Mouse (Mus musculus) heart, embryonic 12.5 days (tissue): ENCODE data around the gene Pcid2. TPM values are rescaled to one million over a fixed set of nuclear protein-coding genes. Genes with fewer than 3 reads are reported as not detected.

ENCODE experiments used
- ATAC-seq: fragments of 200-750 bp; cut with Nextera tagmentation; 2 replicates; pipeline ENCODE4 v1.8.0; 2017; ENCODE audit warnings: moderate TSS enrichment, moderate library complexity; ENCODE audit not compliant: insufficient number of reproducible peaks, low FRiP score
- H3K27ac ChIP-seq: fragments of 300-500 bp; sonication (generic); 2 replicates; pipeline ENCODE4 v1.5.1; 2016; ENCODE audit warnings: mild to moderate bottlenecking, moderate library complexity; ENCODE audit not compliant: poor library complexity, severe bottlenecking
- H3K27me3 ChIP-seq: fragments of 300-500 bp; sonication (generic); replicated peaks from 2 replicates; pipeline ENCODE4 v1.6.1; 2016; ENCODE audit warnings: mild to moderate bottlenecking, moderate library complexity
- H3K36me3 ChIP-seq: fragments of 300-500 bp; sonication (generic); 2 replicates; pipeline ENCODE4 v1.6.1; 2016; ENCODE audit warnings: mild to moderate bottlenecking, moderate library complexity
- H3K4me1 ChIP-seq: fragments of 300-500 bp; sonication (generic); replicated peaks from 2 replicates; pipeline ENCODE4 v1.6.1; 2016; ENCODE audit warnings: mild to moderate bottlenecking
- H3K4me2 ChIP-seq: fragments of 300-500 bp; sonication (generic); 2 replicates; pipeline ENCODE4 v1.6.1; 2016; ENCODE audit warnings: mild to moderate bottlenecking, moderate library complexity
- H3K4me3 ChIP-seq: fragments of 300-500 bp; sonication (generic); 2 replicates; pipeline ENCODE4 v1.5.1; 2016; ENCODE audit warnings: mild to moderate bottlenecking
- H3K9ac ChIP-seq: fragments of 300-500 bp; sonication (generic); 2 replicates; pipeline ENCODE4 v1.6.1; 2016; ENCODE audit warnings: mild to moderate bottlenecking, moderate library complexity
- H3K9me3 ChIP-seq: fragments of 300-500 bp; sonication (generic); replicated peaks from 2 replicates; pipeline ENCODE4 v1.6.1; 2016; ENCODE audit warnings: mild to moderate bottlenecking, moderate library complexity
- WGBS: fragments of 180-500 bp; shearing (Covaris S2); methylation state at CpG from one replicate; pipeline ENCODE4 v1.1.7; 2016; 5-methylcytosine and 5-hydroxymethylcytosine counted together
- polyA plus RNA-seq: library from polyadenylated mRNA; unstranded; fragments of >200 nt; fragmentation: Nextera tagmentation; extraction: Ambion mirVana; gene quantifications from 2 replicates; pipeline ENCODE4 v1.2.1, GENCODE M21; 2016

Gene Pcid2
- polyA plus RNA-seq, 1 experiment from 2014 or later: 29.5 TPM

DNA sequence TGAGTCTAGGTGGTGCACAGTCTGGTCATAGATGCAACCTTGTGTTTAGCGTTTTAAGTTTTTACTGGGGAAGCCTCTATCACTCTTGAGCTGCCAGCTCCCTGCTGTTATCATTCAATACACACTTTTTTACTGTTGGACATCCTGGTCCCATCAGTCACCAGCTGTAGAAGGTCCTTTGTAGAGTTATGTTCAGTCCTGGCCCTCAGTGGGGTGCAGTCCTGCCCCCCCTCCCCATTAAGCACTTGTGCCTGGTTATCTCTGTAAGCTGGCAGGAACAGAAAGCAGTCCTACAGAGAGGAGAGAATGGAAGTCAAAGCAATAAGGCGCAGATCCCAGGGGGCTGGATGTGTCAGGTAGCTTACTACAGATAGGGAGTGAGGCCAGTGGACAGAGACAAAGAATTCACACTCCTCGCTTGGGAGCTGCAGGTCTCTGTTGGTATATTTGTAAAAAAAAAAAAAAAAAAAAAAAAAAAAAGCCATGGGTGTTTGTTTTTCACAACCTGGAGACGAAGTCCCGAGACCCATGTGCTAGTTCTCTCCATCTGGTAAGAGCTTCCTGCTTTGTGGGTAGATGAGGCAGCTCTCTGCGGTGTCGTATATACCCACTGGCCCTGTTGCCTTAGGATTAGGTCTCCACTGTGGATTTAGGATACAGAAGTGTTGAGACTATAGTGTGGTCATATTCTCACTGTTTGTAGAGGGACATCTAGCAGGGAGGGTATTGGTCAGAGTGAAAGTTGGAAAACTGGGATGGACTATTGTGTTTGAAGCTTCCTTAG, 15.8 kb upstream of the Pcid2 start:
- peak overlapping the region; percentile 69 for H3K27ac ChIP-seq
- H3K4me3 ChIP-seq: no peak overlapping the region
- no peak overlapping the region for H3K4me2 ChIP-seq
- H3K9me3 ChIP-seq: no peaks in the 10 kb centered on the region
- no peak overlapping the region for H3K9ac ChIP-seq
- peak; percentile 54; the same call in 1 of the 2 replicates for ATAC-seq
- no peaks in the 10 kb centered on the region for H3K27me3 ChIP-seq
- H3K36me3 ChIP-seq: peaks cover 59% of the 10 kb centered on the region
- peaks cover 35% of the 10 kb centered on the region for H3K4me1 ChIP-seq
- 52% methylated on average over 7 of the region's 7 CpGs for WGBS

DNA sequence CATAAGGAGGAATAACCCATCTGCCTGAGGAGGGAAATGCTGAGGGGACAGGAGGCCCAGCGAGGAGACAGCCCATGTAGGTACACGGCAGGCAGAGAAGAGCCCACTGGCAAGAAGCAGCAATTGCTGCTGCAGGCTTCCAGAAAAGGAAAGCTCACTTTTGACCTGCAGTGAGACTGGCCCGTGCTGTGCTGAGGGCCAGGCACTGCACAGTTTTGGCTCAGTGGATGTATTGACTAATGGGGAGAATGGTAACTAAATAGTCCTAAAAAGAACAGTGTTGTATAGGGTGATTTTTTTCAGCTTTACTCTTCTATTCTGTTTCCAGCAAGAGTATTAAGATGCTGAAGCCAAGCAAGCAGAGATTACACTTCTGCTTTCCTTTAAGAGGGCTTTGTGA, 13.3 kb upstream of the Pcid2 start:
- Histone ChIP-seq H3K4me3 (no peak overlapping the region), H3K36me3 (peaks cover 48% of the 10 kb centered on the region), H3K4me2 (no peak overlapping the region), H3K9ac (no peak overlapping the region), H3K4me1 (peaks cover 35% of the 10 kb centered on the region), H3K27me3 (no peaks in the 10 kb centered on the region), H3K9me3 (no peaks in the 10 kb centered on the region), H3K27ac (no peak overlapping the region)
- WGBS: 82% methylated on average over 3 of the region's 3 CpGs
- ATAC-seq: no peak

DNA sequence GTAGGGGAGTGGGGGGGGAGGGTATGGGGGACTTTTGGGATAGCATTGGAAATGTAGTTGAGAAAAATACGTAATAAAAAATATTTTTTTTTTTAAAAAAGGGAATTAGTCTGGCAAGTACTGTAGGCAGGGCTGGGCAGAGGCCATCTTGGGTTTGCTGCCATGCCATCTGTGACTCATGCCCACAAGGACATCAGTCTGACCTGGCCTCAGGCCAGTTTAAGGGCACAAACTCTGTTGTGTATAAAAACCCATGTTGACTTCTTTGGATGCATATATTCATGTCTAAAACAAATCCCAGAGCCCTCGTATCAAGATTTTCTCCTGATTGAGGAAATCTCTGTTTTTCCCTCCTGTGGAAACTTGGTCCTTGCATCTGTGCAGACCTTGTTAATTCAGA, 11.8 kb upstream of the Pcid2 start:
- Histone ChIP-seq H3K9me3 (no peaks in the 10 kb centered on the region), H3K36me3 (peaks cover 51% of the 10 kb centered on the region), H3K4me2 (no peak overlapping the region), H3K9ac (no peak overlapping the region), H3K4me1 (peaks cover 28% of the 10 kb centered on the region), H3K27me3 (no peaks in the 10 kb centered on the region), H3K27ac (no peak overlapping the region), H3K4me3 (no peak overlapping the region)
- WGBS: 88% methylated on average over 2 of the region's 2 CpGs
- ATAC-seq: no peak

DNA sequence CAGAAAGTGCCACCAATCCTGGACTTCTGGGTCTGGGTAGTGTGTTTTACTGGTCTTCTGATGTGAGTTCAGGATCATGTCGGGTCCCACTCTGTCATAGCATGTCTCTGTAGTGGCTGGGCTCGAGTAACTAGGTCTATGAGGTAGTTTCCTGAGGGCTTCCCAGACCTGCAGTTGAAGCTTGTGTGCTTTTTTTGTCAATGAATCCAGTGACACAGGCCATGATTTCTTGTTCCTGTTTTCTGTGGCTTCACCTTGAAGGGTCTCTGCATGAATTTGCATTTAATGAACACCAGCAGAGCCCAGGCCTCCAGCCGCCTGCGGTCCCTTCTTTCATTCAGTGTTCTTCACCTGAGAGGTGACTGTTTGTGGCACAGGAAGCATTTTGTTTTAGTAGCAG, 8.0 kb upstream of the Pcid2 start:
- H3K4me2 ChIP-seq: no peak overlapping the region
- no peaks in the 10 kb centered on the region for H3K27me3 ChIP-seq
- 91% methylated on average over 4 of the region's 4 CpGs for WGBS
- H3K9ac ChIP-seq: no peak overlapping the region; the same call in 1 of the 2 replicates
- peaks cover 26% of the 10 kb centered on the region for H3K4me1 ChIP-seq
- no peak for ATAC-seq
- no peak overlapping the region for H3K4me3 ChIP-seq
- H3K9me3 ChIP-seq: no peaks in the 10 kb centered on the region
- H3K36me3 ChIP-seq: peaks cover 33% of the 10 kb centered on the region
- H3K27ac ChIP-seq: no peak overlapping the region

DNA sequence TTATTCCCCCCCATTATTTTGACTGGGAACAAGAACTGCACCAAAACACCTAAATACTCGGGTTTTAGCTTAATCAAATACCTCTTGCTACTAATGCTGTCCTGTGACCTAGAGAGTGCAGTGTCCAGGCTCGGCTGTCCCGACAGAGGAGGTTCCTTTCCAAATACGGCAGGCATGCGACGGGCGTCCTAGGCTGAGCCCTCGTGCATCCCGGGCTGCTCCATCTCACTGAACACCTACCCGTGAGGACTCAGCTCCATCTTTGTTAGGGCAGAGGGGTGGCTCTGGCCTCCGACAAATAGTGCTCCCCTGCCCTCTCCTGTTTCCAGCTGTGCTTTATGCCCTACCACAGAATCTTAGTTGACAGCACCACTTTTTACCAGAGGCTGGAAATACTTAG, 6.7 kb upstream of the Pcid2 start:
- Histone ChIP-seq H3K36me3 (peaks cover 34% of the 10 kb centered on the region), H3K4me3 (no peak overlapping the region), H3K4me1 (peaks cover 37% of the 10 kb centered on the region), H3K4me2 (no peak overlapping the region), H3K27ac (peak overlapping the region; percentile 53), H3K9ac (no peak overlapping the region), H3K27me3 (no peaks in the 10 kb centered on the region), H3K9me3 (no peaks in the 10 kb centered on the region)
- no peak for ATAC-seq
- 65% methylated on average over 11 of the region's 11 CpGs for WGBS

DNA sequence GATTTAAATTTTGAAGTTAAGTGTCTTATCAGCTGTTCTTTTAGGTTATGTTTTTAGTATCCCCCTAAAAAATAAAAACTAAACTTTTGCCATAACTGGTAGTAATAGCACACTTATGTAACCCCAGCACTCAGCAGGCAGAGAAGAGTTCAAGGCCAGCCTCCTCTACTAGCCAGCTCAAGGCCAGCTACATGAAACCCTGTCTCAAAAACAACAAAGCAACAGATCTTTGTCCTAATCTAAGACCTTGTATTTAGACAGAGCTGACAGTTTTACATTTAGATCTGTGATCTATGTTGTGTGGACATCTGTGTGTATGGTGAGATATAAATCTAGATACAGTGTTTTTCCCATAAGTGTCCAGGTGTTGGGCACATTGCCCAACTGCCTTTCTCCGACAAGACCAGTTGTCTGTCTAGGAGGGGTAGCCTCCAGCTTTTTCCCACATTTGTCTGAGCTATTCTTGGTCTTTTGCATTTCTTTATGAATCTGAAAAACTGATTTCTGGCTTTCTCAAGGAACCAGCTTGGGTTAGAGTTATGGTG, 4.2 kb upstream of the Pcid2 start:
- WGBS: 76% methylated on average over 1 of the region's 1 CpGs
- no peak overlapping the region for H3K4me2 ChIP-seq
- H3K4me3 ChIP-seq: no peak overlapping the region
- no peaks in the 10 kb centered on the region for H3K27me3 ChIP-seq
- H3K27ac ChIP-seq: no peak overlapping the region
- peaks cover 26% of the 10 kb centered on the region for H3K36me3 ChIP-seq
- H3K9me3 ChIP-seq: no peaks in the 10 kb centered on the region
- peaks cover 42% of the 10 kb centered on the region for H3K4me1 ChIP-seq
- no peak overlapping the region for H3K9ac ChIP-seq
- no peak for ATAC-seq

DNA sequence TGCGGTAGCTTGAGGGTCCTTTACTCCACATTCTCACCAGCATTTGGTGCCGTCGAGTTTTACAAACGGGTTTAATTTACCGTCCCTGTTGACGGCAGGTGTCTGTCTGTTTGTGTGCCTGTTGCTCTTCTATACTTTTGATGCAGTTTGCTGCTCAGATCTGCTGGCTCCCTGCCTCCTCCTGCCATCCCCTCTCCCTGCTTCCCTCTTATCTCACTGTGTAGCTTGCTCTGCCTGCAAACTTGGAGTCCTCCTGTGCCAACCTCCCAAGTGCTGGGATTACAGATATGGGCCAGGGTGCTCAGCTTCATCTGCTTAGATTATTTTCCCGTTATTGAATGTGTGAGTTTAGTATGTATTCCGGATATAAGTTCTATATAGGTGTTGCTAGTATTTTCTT, 3.7 kb upstream of the Pcid2 start:
- H3K4me3 ChIP-seq: no peak overlapping the region
- peak overlapping the region; percentile 35 for H3K27ac ChIP-seq
- peaks cover 24% of the 10 kb centered on the region for H3K36me3 ChIP-seq
- WGBS: 71% methylated on average over 8 of the region's 8 CpGs
- H3K9me3 ChIP-seq: no peaks in the 10 kb centered on the region
- H3K4me1 ChIP-seq: peaks cover 46% of the 10 kb centered on the region
- no peak for ATAC-seq
- H3K9ac ChIP-seq: no peak overlapping the region
- H3K4me2 ChIP-seq: no peak overlapping the region; the same call in 1 of the 2 replicates
- no peaks in the 10 kb centered on the region for H3K27me3 ChIP-seq

DNA sequence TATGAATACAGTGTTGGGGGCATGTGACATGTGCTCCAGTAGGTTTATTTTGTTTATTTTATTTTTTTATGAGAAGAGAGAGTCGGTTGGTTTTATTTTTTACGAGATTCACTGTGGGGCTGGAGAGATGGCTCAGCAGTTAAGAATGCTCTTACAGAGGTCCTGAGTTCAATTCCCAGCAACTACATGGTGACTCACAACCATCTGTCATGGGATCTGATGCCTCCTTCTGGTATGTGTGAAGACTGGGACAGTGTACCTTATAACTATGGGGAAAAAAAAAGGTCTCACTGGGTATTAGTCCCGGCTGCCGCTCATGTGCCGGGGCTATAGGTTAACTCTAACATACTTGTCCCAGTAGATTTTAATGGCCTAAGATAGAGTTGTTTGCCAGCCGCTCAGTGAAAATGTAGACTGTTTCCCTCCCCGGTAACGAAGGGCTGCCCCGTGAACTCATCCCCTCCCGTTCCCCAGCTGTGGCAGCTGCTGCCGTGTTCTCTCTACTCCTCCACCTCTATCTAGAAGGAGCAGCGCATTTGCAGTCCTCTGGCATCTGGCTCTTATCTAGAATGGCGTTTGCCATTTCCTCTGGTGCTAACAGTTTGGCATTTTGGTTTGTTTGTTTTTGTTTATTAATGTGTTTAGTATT, 2.9 kb upstream of the Pcid2 start:
- H3K4me2 ChIP-seq: peak overlapping the region; percentile 4; the same call in 1 of the 2 replicates
- ATAC-seq: no peak
- H3K4me3 ChIP-seq: no peak overlapping the region
- peaks cover 16% of the 10 kb centered on the region for H3K36me3 ChIP-seq
- no peaks in the 10 kb centered on the region for H3K27me3 ChIP-seq
- 57% methylated on average over 13 of the region's 13 CpGs for WGBS
- H3K27ac ChIP-seq: no peak overlapping the region
- no peaks in the 10 kb centered on the region for H3K9me3 ChIP-seq
- peaks cover 51% of the 10 kb centered on the region for H3K4me1 ChIP-seq
- no peak overlapping the region for H3K9ac ChIP-seq

DNA sequence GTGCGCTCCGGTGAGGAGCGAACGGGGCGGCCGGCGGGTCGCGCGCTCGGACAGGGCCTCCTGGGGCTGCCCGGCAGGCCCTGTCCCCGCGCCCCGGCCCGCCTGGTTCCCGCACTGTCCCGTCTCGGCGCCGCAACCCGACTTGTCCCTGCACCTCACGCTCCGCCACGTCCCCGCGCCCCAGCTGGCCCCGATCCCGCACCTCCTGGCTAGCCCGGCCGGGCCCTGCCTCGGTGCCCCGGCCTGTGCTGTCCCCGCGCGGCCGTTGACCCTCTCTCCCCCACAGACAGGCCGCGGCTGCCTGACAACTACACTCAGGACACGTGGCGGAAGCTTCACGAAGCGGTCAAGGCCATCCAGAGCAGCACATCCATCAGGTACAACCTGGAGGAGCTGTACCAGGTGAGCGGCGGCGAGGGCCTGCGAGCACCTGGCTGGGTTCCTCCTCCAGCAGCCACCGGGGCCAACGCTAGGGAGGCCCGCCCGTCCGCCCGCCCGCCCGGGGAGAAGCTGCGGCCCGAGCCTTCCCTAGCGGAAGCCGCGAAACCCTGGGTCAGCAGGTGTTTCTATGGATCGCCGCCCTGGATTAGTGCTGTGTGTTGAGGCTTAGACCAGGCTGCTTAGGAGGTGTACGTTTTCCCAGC, 771 bp upstream of the Pcid2 start:
- Histone ChIP-seq H3K9me3 (no peaks in the 10 kb centered on the region), H3K4me3 (peak overlapping the region; percentile 98), H3K4me2 (peak overlapping the region; percentile 90), H3K9ac (peak overlapping the region; percentile 95), H3K27ac (peak overlapping the region; percentile 79), H3K36me3 (peaks cover 16% of the 10 kb centered on the region), H3K27me3 (no peaks in the 10 kb centered on the region), H3K4me1 (peaks cover 37% of the 10 kb centered on the region)
- ATAC-seq: peak; percentile 63
- WGBS: under 1% methylated on average over 53 of the region's 63 CpGs

DNA sequence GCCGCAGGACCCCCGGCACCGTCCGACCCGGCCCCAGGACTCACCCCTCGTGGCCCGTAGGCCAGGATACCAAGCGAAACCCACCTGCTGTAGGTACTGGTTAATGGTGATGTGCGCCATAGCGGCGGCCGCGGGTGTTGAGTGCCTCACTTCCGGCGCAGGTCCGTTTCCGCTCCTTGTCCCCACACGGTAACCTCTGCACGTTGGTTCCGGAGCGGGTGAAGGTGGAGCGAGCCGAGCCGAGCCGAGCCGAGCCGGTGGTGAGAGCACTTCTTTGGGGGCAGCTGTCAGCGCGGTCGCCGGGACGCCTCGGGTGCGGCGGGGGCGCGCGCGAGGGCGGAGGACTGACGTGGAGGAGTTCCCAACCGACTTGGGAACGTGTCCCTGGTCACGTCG, 570 bp downstream of the Pcid2 start:
- Histone ChIP-seq H3K9me3 (no peaks in the 10 kb centered on the region), H3K4me2 (peak overlapping the region; percentile 90), H3K4me1 (peaks cover 34% of the 10 kb centered on the region), H3K36me3 (peaks cover 23% of the 10 kb centered on the region), H3K27ac (peak overlapping the region; percentile 91), H3K9ac (peak overlapping the region; percentile 95), H3K4me3 (peak overlapping the region; percentile 98), H3K27me3 (no peaks in the 10 kb centered on the region)
- ATAC-seq: peak; percentile 78
- under 1% methylated on average over 44 of the region's 45 CpGs for WGBS

DNA sequence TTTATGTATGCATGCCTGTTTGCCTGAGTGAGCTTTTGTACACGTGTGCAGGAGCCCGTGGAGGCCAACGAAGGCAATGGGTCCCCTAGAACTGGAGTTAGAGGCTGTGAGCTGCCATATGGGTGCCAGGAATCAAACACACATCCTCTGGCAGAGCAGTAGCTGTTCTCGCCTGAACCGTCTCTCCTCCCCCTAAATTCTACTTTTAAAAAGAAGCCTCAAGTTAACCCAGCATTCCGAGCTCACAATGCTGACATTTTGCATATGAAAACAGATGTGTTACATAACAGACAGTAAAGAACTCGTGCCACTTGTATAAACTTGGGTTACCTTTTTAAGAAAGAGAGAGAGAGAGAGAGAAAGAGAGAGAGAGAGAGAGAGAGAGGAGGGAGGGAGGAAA, 27.7 kb downstream of the Pcid2 start:
- Histone ChIP-seq H3K4me1 (no peaks in the 10 kb centered on the region), H3K36me3 (peaks cover 94% of the 10 kb centered on the region), H3K9ac (no peak overlapping the region), H3K4me3 (no peak overlapping the region), H3K27ac (no peak overlapping the region), H3K9me3 (no peaks in the 10 kb centered on the region), H3K4me2 (no peak overlapping the region), H3K27me3 (no peaks in the 10 kb centered on the region)
- ATAC-seq: no peak
- 89% methylated on average over 7 of the region's 7 CpGs for WGBS
